Mouse (Mus musculus) thymus, adult 2 months (tissue): Measurements from ENCODE around the gene Rab37.

Experiments used
- CTCF ChIP-seq: fragments of 200-500 bp; IDR thresholded peaks from 2 replicates; pipeline ENCODE4 v1.5.1; 2012; ENCODE audit warnings: mild to moderate bottlenecking, control low read depth, low read length, moderate library complexity, borderline replicate concordance; ENCODE audit not compliant: control insufficient read depth, poor library complexity, insufficient read depth; ENCODE audit errors: extremely low read depth
- POLR2A ChIP-seq: fragments of 200-500 bp; IDR thresholded peaks from 2 replicates; pipeline ENCODE4 v1.6.1; 2012; ENCODE audit warnings: mild to moderate bottlenecking, low read length, control low read depth, moderate library complexity; ENCODE audit not compliant: control insufficient read depth, poor library complexity, insufficient read depth; ENCODE audit errors: extremely low read depth

DNA sequence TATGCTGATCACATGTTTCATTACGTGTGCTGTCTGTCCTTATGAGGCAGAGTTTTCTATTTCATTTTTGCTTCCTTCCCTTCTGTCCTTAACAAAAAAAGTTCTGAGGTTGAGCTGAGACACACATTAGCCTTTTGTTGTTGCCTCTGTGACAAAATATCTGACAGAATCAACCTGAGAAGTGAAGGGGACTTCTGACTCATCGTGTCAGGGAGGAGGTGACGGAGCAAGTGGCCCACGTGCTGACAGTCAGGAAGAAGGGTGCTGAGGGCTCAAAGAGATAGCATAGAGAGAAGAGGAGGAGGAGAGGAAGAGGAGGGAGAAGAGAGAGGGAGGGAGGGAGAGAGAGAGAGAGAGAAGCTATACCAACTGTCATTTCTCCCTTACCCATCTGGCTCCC is 37.3 kb downstream of the Rab37 start:
- TF ChIP-seq POLR2A (no peak), CTCF (no peak)
